Mouse (Mus musculus) brown adipose tissue, adult 24 weeks (tissue): Measurements from ENCODE around the gene Sycp2l. TPM values are rescaled to one million over a fixed set of nuclear protein-coding genes. Genes with fewer than 3 reads are reported as not detected.

Experiments
- polyA plus RNA-seq: library from polyadenylated mRNA; stranded (reverse); fragments of >200 nt; gene quantifications from 2 replicates; pipeline ENCODE4 v1.2.4, GENCODE M21; 2012; ENCODE audit not compliant: missing spikeins, insufficient read depth, insufficient read length

Gene Sycp2l
- polyA plus RNA-seq, 1 experiment: not detected

Other genes starting within 250 kb of the Sycp2l start
- 53.0 and 58.3 TPM in 2 replicates for gene Pak1ip1, start 113.3 kb upstream of the Sycp2l start, polyA plus RNA-seq
- gene Tmem14c, start 98.0 kb upstream of the Sycp2l start, polyA plus RNA-seq: 595 and 651 TPM in 2 replicates
- gene Mak, start 34.6 kb upstream of the Sycp2l start, polyA plus RNA-seq: not detected in 2 replicates
- not detected in 2 replicates for gene Gcm2, start 3.3 kb upstream of the Sycp2l start, polyA plus RNA-seq
- gene Elovl2, start 106.1 kb downstream of the Sycp2l start, polyA plus RNA-seq: not detected in 2 replicates
- gene Smim13, start 135.5 kb downstream of the Sycp2l start, polyA plus RNA-seq: 6.3 and 7.3 TPM in 2 replicates
- gene Gm17364, start 159.7 kb downstream of the Sycp2l start, polyA plus RNA-seq: not detected in 2 replicates